Mouse (Mus musculus) right cerebral cortex, adult 2 months (tissue): ENCODE results near the gene Zdhhc1.

Experiments
- DNase-seq, 2 experiments: peaks; one replicate each; pipeline ENCODE4 v3.0.0; 2021 to 2022; ENCODE audit warnings: low spot score in 2 of 2

The Zdhhc1 gene

GRCm38 (mm10) chr8:105455218-105455617, 41.5 kb downstream of the Zdhhc1 start:
- no peak for DNase-seq

GRCm38 (mm10) chr8:105454088-105454487, 42.6 kb downstream of the Zdhhc1 start:
- DNase-seq: no peak

GRCm38 (mm10) chr8:105453296-105453695, 43.4 kb downstream of the Zdhhc1 start:
- no peak for DNase-seq

- no peak for DNase-seq
Measured at GRCm38 (mm10) chr8:105451903-105452603, 44.6 kb downstream of the Zdhhc1 start.

GRCm38 (mm10) chr8:105450977-105451376, 45.7 kb downstream of the Zdhhc1 start:
- DNase-seq: no peak

GRCm38 (mm10) chr8:105448596-105448995, 48.1 kb downstream of the Zdhhc1 start:
- no peak for DNase-seq

GRCm38 (mm10) chr8:105448188-105448587, 48.5 kb downstream of the Zdhhc1 start:
- no peak for DNase-seq

- no peak for DNase-seq
Measured at GRCm38 (mm10) chr8:105446127-105446552, 50.6 kb downstream of the Zdhhc1 start.

GRCm38 (mm10) chr8:105445296-105446126, 51.2 kb downstream of the Zdhhc1 start:
- DNase-seq: peak in 1 of 2 experiments; percentile 38

- no peak for DNase-seq
Measured at GRCm38 (mm10) chr8:105442661-105443060, 54.0 kb downstream of the Zdhhc1 start.

GRCm38 (mm10) chr8:105441433-105441832, 55.3 kb downstream of the Zdhhc1 start:
- DNase-seq: peak in 1 of 2 experiments; percentile 28

GRCm38 (mm10) chr8:105438865-105439264, 57.8 kb downstream of the Zdhhc1 start:
- no peak for DNase-seq

- no peak for DNase-seq
Measured at GRCm38 (mm10) chr8:105437078-105437748, 59.5 kb downstream of the Zdhhc1 start.

- DNase-seq: no peak
Measured at GRCm38 (mm10) chr8:105436218-105436617, 60.5 kb downstream of the Zdhhc1 start.

- DNase-seq: no peak
Measured at GRCm38 (mm10) chr8:105434136-105434535, 62.6 kb downstream of the Zdhhc1 start.

- DNase-seq: no peak
Measured at GRCm38 (mm10) chr8:105433511-105433910, 63.2 kb downstream of the Zdhhc1 start.

- no peak for DNase-seq
Measured at GRCm38 (mm10) chr8:105433021-105433420, 63.7 kb downstream of the Zdhhc1 start.

- no peak for DNase-seq
Measured at GRCm38 (mm10) chr8:105431743-105432515, 64.8 kb downstream of the Zdhhc1 start.

GRCm38 (mm10) chr8:105426878-105427277, 69.8 kb downstream of the Zdhhc1 start:
- no peak for DNase-seq
